Mouse (Mus musculus) liver, adult 2 months (tissue): ENCODE data around the gene Stk4.

Source experiments
- CTCF ChIP-seq: fragments of 200-500 bp; IDR thresholded peaks from 2 replicates; pipeline ENCODE4 v1.5.1; 2011; ENCODE audit warnings: low read depth, low read length, control low read depth
- POLR2A ChIP-seq: fragments of 200-500 bp; IDR thresholded peaks from 2 replicates; pipeline ENCODE4 v1.6.1; 2011; ENCODE audit warnings: low read length, control low read depth; ENCODE audit not compliant: insufficient read depth; ENCODE audit errors: extremely low read depth

GRCm38 (mm10) chr2:164077875-164078274 is 7.8 kb downstream of the Stk4 start:
- TF ChIP-seq CTCF: no peak
- TF ChIP-seq POLR2A: no peak
